Mouse (Mus musculus) midbrain, embryonic 10.5 days (tissue): ENCODE data around the gene Fut8. TPM values are rescaled to one million over a fixed set of nuclear protein-coding genes. Genes with fewer than 3 reads are reported as not detected.
"Not testable (repeated sequence)": the region's sequence is repeated elsewhere in the genome, so short reads cannot be mapped to it uniquely, and the experiment has no call there.

Source experiments
- DNase-seq: peaks from one replicate; pipeline ENCODE4 v3.0.0-alpha.2; 2017; ENCODE audit warnings: low spot score
- H3K27ac ChIP-seq: fragments of 300-500 bp; sonication (generic); replicated peaks from 2 replicates; pipeline ENCODE4 v1.5.1; 2016; ENCODE audit warnings: mild to moderate bottlenecking
- H3K27me3 ChIP-seq: fragments of 300-500 bp; sonication (generic); 2 replicates; pipeline ENCODE4 v1.6.1; 2016; ENCODE audit warnings: low read depth, mild to moderate bottlenecking; ENCODE audit not compliant: poor library complexity, severe bottlenecking
- H3K36me3 ChIP-seq: fragments of 300-500 bp; sonication (generic); 2 replicates; pipeline ENCODE4 v1.6.1; 2016; ENCODE audit warnings: mild to moderate bottlenecking, moderate library complexity
- H3K4me1 ChIP-seq: fragments of 300-500 bp; sonication (generic); 2 replicates; pipeline ENCODE4 v1.6.1; 2016
- H3K4me3 ChIP-seq: fragments of 300-500 bp; sonication (generic); 2 replicates; pipeline ENCODE4 v1.5.1; 2016; ENCODE audit warnings: mild to moderate bottlenecking, moderate library complexity
- H3K9me3 ChIP-seq: fragments of 300-500 bp; sonication (generic); replicated peaks from 2 replicates; pipeline ENCODE4 v1.6.1; 2016; ENCODE audit warnings: mild to moderate bottlenecking
- WGBS: fragments of 180-500 bp; shearing (Covaris S2); methylation state at CpG from one replicate; pipeline ENCODE4 v1.1.7; 2016; 5-methylcytosine and 5-hydroxymethylcytosine counted together
- polyA plus RNA-seq: library from polyadenylated mRNA; unstranded; fragments of >200 nt; fragmentation: Nextera tagmentation; extraction: Ambion mirVana; gene quantifications from 2 replicates; pipeline ENCODE4 v1.2.1, GENCODE M21; 2016

Fut8 gene
- polyA plus RNA-seq, 1 experiment from 2014 or later: 28.5 TPM

- not testable (repeated sequence) for H3K36me3 ChIP-seq, H3K9me3 ChIP-seq, H3K4me3 ChIP-seq, H3K27ac ChIP-seq, DNase-seq, H3K27me3 ChIP-seq
- peaks cover 15% of the 10 kb centered on the region for H3K4me1 ChIP-seq
- 69% methylated on average over 4 of the region's 4 CpGs for WGBS
Measured at GRCm38 (mm10) chr12:77524014-77524413, 286.1 kb downstream of the Fut8 start.
